ENCODE assay signal across 8 mouse cellular contexts in genomic region chr5:35970380-35971105, GRCm38 (mm10).
A peak's percentile ranks its signal among the peaks of the same experiment; 100 is the strongest.
DNase-seq lines count a peak whose midpoint lies in the region; ATAC-seq and TF ChIP-seq lines count a peak whose summit lies in the region.

No protein-coding gene starts in this region.

- TF ChIP-seq POLR2A in thymus, adult 2 months (IDR thresholded peaks at IDR 0.05; ENCODE audit: control insufficient read depth, extremely low read depth, insufficient read depth, low read length, poor library complexity) = no peak

- no peak overlapping the region for H3K4me3 ChIP-seq in thymus, adult 2 months (ENCODE audit: control insufficient read depth, insufficient read depth, low read length)

- ATAC-seq in granulocyte monocyte progenitor cell, adult 5-6 weeks (replicated peaks; ENCODE audit: poor library complexity, severe bottlenecking) = no peak

- peaks cover 53% of the 10 kb centered on the region for H3K4me1 ChIP-seq in thymus, adult 2 months (replicated peaks; ENCODE audit: control insufficient read depth, insufficient read depth, low read length)

- TF ChIP-seq CTCF in thymus, adult 2 months (IDR thresholded peaks at IDR 0.05; ENCODE audit: borderline replicate concordance, control insufficient read depth, extremely low read depth, insufficient read depth, low read length, poor library complexity) = no peak

- intact Hi-C loops in heart, postnatal 36 days (cut with DNase I) = loop anchor here (1.0 to 10.0 kb wide), 2 partner anchors 100 to 376 kb away; no protein-coding TSS in a partner anchor

- peak; percentile 35 for DNase-seq in embryo, embryonic 10 days (ENCODE audit: low spot score)
- no peak for DNase-seq in embryo, embryonic 9.5 days (ENCODE audit: extremely low spot score)
- DNase-seq in embryo, embryonic 11 days = peak; percentile 36
- DNase-seq in heart, postnatal 36 days = peak; percentile 43 to 50
- peak; percentile 85 for DNase-seq in layer of hippocampus, adult 9-11 months
- peak; percentile 30 for DNase-seq in mesoderm, embryonic 11.5 days (ENCODE audit: low read depth, low spot score)
- DNase-seq in thymus, adult 2 months = peak; percentile 64

- H3K27ac ChIP-seq in thymus, adult 2 months (ENCODE audit: control insufficient read depth, insufficient read depth, low read length) = peak overlapping the region; percentile 23; the same call in 1 of the 2 replicates

- H3K36me3 ChIP-seq in thymus, adult 2 months (ENCODE audit: control insufficient read depth, insufficient read depth, low read length) = no peaks in the 10 kb centered on the region

- WGBS in thymus, adult 2 months = 39% methylated on average over 12 of the region's 12 CpGs

- no peaks in the 10 kb centered on the region for H3K27me3 ChIP-seq in thymus, adult 2 months (ENCODE audit: control insufficient read depth, insufficient read depth, low read length)
